Mouse (Mus musculus) G1E (cell line): ENCODE measurements around the gene Zfp62.

Source experiments
- CTCF ChIP-seq: IDR thresholded peaks from 2 replicates; pipeline ENCODE4 v1.5.1; 2012; ENCODE audit warnings: low read depth, low read length, inconsistent platforms, mixed read lengths
- GATA1 ChIP-seq: IDR thresholded peaks from 2 replicates; pipeline ENCODE4 v1.6.1; 2012; ENCODE audit warnings: borderline replicate concordance, low read length, inconsistent platforms, mixed read lengths
- POLR2AphosphoS5 ChIP-seq: IDR thresholded peaks from 2 replicates; pipeline ENCODE4 v1.6.1; 2012; ENCODE audit warnings: low read depth, low read length, inconsistent platforms; ENCODE audit not compliant: insufficient replicate concordance
- TAL1 ChIP-seq: conservative IDR thresholded peaks from 2 replicates; pipeline ENCODE4 v1.6.1; 2012; ENCODE audit warnings: low read depth, low read length, inconsistent platforms, mixed read lengths

GRCm38 (mm10) chr11:49201142-49201541 lies 1.9 kb upstream of the Zfp62 start:
- TF ChIP-seq CTCF: no peak
- TF ChIP-seq POLR2AphosphoS5: no peak
- TF ChIP-seq GATA1: no peak
- TF ChIP-seq TAL1: no peak
